Mouse (Mus musculus) left cerebral cortex, adult 2 months (tissue): ENCODE results near the gene Vash1. TPM values are rescaled to one million over a fixed set of nuclear protein-coding genes. Genes with fewer than 3 reads are reported as not detected.

ENCODE experiments used
- DNase-seq, 2 experiments: peaks; one replicate each; pipeline ENCODE4 v3.0.0; 2021 to 2022; ENCODE audit warnings: low spot score in 2 of 2, mixed read lengths in 1 of 2; ENCODE audit errors: extremely low spot score in 1 of 2
- H3K27ac ChIP-seq: fragments of 200-600 bp; 2 replicates; pipeline ENCODE4 v1.8.1; 2022
- H3K4me3 ChIP-seq: fragments of 200-600 bp; 2 replicates; pipeline ENCODE4 v1.8.1; 2022
- CTCF ChIP-seq: fragments of 200-600 bp; IDR thresholded peaks from 2 replicates; pipeline ENCODE4 v1.8.1; 2022; ENCODE audit warnings: antibody characterized with exemption, mild to moderate bottlenecking, moderate library complexity
- intact Hi-C: fragments of 180-260 bp; cut with DNase I; formaldehyde crosslinking; loops from one replicate; pipeline ENCODE4 v1.15.1; 2025
- total RNA-seq, 2 experiments: library from RNA; stranded (reverse); gene quantifications; 2 replicates each; pipeline ENCODE4 v1.2.3; 2021

Vash1 gene
- total RNA-seq, 2 experiments from 2014 or later: 34.6 to 36.6 TPM

GRCm38 (mm10) chr12:86659447-86659968 lies 19.0 kb upstream of the Vash1 start:
- no peak for TF ChIP-seq CTCF
- intact Hi-C loops: loop anchor here (2.0 kb wide), 1 partner anchor 41 kb away; no protein-coding TSS in a partner anchor
- peak; percentile 39 to 63 for DNase-seq
- H3K27ac ChIP-seq: peak overlapping the region; percentile 61; the same call in 1 of the 2 replicates
- H3K4me3 ChIP-seq: no peak overlapping the region

- no peak for TF ChIP-seq CTCF
- no peak overlapping the region for H3K4me3 ChIP-seq
- intact Hi-C loops: no loop called here
- H3K27ac ChIP-seq: no peak overlapping the region
- DNase-seq: no peak
Observed at GRCm38 (mm10) chr12:86660466-86660865, 18.0 kb upstream of the Vash1 start.

GRCm38 (mm10) chr12:86665656-86666055 lies 12.8 kb upstream of the Vash1 start:
- Histone ChIP-seq H3K27ac (no peak overlapping the region), H3K4me3 (no peak overlapping the region)
- intact Hi-C loops: no loop called here
- TF ChIP-seq CTCF: peak; percentile 67
- DNase-seq: no peak

- intact Hi-C loops: no loop called here
- DNase-seq: no peak
- no peak for TF ChIP-seq CTCF
- H3K27ac ChIP-seq: no peak overlapping the region
- no peak overlapping the region for H3K4me3 ChIP-seq
Observed at GRCm38 (mm10) chr12:86668404-86668803, 10.1 kb upstream of the Vash1 start.

- H3K4me3 ChIP-seq: no peak overlapping the region
- H3K27ac ChIP-seq: no peak overlapping the region
- DNase-seq: no peak
- intact Hi-C loops: no loop called here
- no peak for TF ChIP-seq CTCF
Observed at GRCm38 (mm10) chr12:86672105-86672504, 6.4 kb upstream of the Vash1 start.

GRCm38 (mm10) chr12:86672507-86672906 lies 6.0 kb upstream of the Vash1 start:
- H3K4me3 ChIP-seq: no peak overlapping the region
- H3K27ac ChIP-seq: no peak overlapping the region
- TF ChIP-seq CTCF: no peak
- DNase-seq: no peak
- intact Hi-C loops: no loop called here

- no peak for DNase-seq
- H3K27ac ChIP-seq: peak overlapping the region; percentile 94
- H3K4me3 ChIP-seq: peak overlapping the region; percentile 100
- TF ChIP-seq CTCF: no peak
- intact Hi-C loops: no loop called here
Observed at GRCm38 (mm10) chr12:86679546-86679930, 1.0 kb downstream of the Vash1 start.

GRCm38 (mm10) chr12:86679991-86680491 lies 1.5 kb downstream of the Vash1 start:
- no peak for DNase-seq
- no peak for TF ChIP-seq CTCF
- intact Hi-C loops: loop anchor here (2.0 kb wide), 1 partner anchor 19 kb away; no protein-coding TSS in a partner anchor
- peak overlapping the region; percentile 100 for H3K4me3 ChIP-seq
- H3K27ac ChIP-seq: peak overlapping the region; percentile 94

- Histone ChIP-seq H3K4me3 (peak overlapping the region; percentile 100), H3K27ac (peak overlapping the region; percentile 94)
- intact Hi-C loops: loop anchor here (2.0 kb wide), 1 partner anchor 18 kb away; no protein-coding TSS in a partner anchor
- TF ChIP-seq CTCF: peak; percentile 24
- no peak for DNase-seq
Observed at GRCm38 (mm10) chr12:86680591-86681193, 2.2 kb downstream of the Vash1 start.

GRCm38 (mm10) chr12:86681626-86682025 lies 3.1 kb downstream of the Vash1 start:
- Histone ChIP-seq H3K4me3 (peak overlapping the region; percentile 100), H3K27ac (no peak overlapping the region; the same call in 1 of the 2 replicates)
- DNase-seq: no peak
- intact Hi-C loops: loop anchor here (2.0 kb wide), 1 partner anchor 17 kb away; no protein-coding TSS in a partner anchor
- no peak for TF ChIP-seq CTCF

- peak overlapping the region; percentile 100 for H3K4me3 ChIP-seq
- no peak for TF ChIP-seq CTCF
- intact Hi-C loops: no loop called here
- H3K27ac ChIP-seq: peak overlapping the region; percentile 47; the same call in 1 of the 2 replicates
- no peak for DNase-seq
Observed at GRCm38 (mm10) chr12:86682178-86682577, 3.7 kb downstream of the Vash1 start.

- no peak overlapping the region for H3K4me3 ChIP-seq
- TF ChIP-seq CTCF: no peak
- no peak for DNase-seq
- no peak overlapping the region for H3K27ac ChIP-seq
- intact Hi-C loops: no loop called here
Observed at GRCm38 (mm10) chr12:86683698-86684097, 5.2 kb downstream of the Vash1 start.
